Mouse (Mus musculus) MEL (cell line): Measurements from ENCODE around the gene Gm10197.

Experiments used
- TCF12 ChIP-seq: IDR thresholded peaks from 2 replicates; pipeline ENCODE4 v1.6.1; 2014; ENCODE audit warnings: low read depth, mild to moderate bottlenecking, inconsistent platforms, low read length, improper control_type of control experiment, moderate library complexity
- USF1 ChIP-seq: IDR thresholded peaks from 2 replicates; pipeline ENCODE4 v1.6.1; 2014; ENCODE audit warnings: low read depth, mild to moderate bottlenecking, inconsistent platforms, low read length, improper control_type of control experiment, moderate library complexity
- ZMIZ1 ChIP-seq: IDR thresholded peaks from 2 replicates; pipeline ENCODE4 v1.6.1; 2012; ENCODE audit warnings: low read depth, mild to moderate bottlenecking, inconsistent platforms, low read length, improper control_type of control experiment, moderate library complexity

DNA sequence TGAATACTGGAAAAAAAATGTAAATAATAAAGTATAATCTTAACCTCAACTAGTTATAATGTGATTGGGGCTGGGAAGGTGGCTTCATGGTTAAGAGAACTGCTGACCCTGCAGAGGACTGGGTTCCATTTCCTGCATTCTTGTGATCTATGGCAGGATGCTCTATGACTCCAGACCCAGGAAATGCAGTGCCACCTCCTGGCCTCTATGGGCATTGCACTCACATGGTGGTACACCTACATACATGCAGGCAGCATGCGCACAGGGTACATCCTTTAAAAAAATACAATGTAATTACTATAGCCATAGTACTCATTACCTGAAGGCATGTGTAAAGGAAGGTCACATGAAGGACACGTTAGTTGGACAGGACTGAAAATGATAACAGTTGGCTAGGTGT, 8.6 kb downstream of the Gm10197 start:
- no peak for TF ChIP-seq USF1
- TF ChIP-seq TCF12: no peak
- TF ChIP-seq ZMIZ1: no peak
